Mouse (Mus musculus): ENCODE results near the gene Hnrnph1.

DNA sequence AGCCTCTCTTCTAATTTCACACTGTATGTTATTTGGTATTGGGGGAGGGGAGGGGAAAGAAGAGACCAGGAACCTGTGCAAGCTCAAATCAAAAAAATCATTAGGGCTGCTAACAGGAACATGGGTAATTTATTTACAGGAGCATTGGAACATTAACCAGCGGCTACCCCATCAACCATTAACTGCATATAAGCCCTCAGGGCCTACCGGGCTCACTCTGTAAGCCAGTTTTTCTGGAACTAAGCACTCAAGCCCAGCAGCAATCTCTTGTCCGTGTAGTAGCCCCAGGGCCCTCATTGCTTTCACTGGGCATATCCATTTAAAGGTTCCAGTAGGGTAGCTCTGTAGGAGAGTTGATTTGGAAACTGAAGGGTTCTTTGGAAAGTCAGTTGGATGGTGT lies 21.9 kb upstream of the Hnrnph1 start:
- no peak for TF ChIP-seq GATA1 (IDR thresholded peaks at IDR 0.05; ENCODE audit: borderline replicate concordance, low read length)
- TF ChIP-seq FLI1 (IDR thresholded peaks at IDR 0.05; ENCODE audit: low read length), result no peak
